In the genomic region with DNA sequence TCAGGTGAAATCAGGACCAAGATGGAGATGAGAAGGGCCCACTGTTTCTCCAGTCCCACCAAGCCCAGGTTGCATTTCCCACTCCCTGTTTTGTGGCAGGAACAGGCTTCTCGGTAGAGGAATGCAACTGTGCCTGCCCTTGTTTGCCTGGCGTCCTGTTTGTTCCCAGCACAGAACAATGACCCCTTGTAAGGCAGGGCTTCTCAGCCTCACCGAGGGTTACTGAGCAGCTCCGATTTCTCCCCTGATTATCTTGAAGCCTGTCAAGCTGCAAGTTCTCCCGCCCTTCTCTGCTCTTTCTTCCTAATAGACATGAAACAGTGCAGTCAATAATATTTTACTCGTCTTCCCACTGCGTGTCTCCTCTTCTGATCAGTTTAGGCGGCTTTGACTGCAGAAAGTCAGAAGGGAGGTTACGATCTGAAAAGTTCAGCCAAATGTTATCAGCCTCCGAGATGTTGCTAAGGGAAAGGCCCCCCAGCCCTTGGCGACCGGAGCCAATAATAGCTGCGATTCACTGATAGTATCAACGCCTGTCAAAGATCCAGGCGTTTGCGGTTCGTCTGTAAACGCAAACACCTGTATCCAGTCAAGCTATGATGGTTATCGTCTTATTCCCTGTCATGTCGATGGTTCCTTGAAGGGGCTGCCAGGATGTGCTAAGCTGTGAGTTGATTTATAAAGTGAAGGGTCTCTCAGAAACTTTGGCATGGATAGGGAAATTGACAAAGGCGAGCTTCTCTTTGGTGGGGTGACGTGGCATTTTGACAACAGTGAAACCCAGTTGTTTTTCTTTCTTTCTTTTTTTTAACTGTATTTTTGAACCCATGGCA, we compare ENCODE assay signal across 12 mouse cellular contexts.
DNase-seq lines count a peak whose midpoint lies in the region; ATAC-seq lines count a peak whose summit lies in the region.
"Had no signal": no experiment of that assay in that cellular context is flagged by ENCODE, and none has a peak within 500 bp of the region (broad histone marks: within the 10 kb centered on the region; RNA-seq: fewer than 3 reads in every experiment).

No protein-coding gene starts in this region.

- no peak overlapping the region for H3K4me3 ChIP-seq in hindbrain, embryonic 10.5 days
- H3K4me3 ChIP-seq in hindbrain, embryonic 13.5 days = no peak overlapping the region
- no peak overlapping the region for H3K4me3 ChIP-seq in midbrain, embryonic 10.5 days
- H3K4me3 ChIP-seq in midbrain, embryonic 16.5 days (ENCODE audit: low read depth, low read length) = no peak overlapping the region
- no peak overlapping the region for H3K4me3 ChIP-seq in stomach, embryonic 16.5 days (replicated peaks; ENCODE audit: low read length)
- H3K4me3 ChIP-seq: erythroblast, embryonic 14.5 days had no signal

- DNase-seq in hindbrain, embryonic 10.5 days (ENCODE audit: low spot score) = peak; percentile 34
- DNase-seq in midbrain, embryonic 10.5 days (ENCODE audit: low spot score) = no peak
- peak; percentile 42 for DNase-seq in kidney, postnatal 10 days
- no peak for DNase-seq in left cerebral cortex, postnatal 14 days (ENCODE audit: low spot score in 2 of 2)
- DNase-seq: adrenal gland, postnatal 25 days; cerebellum, adult 11 months had no signal

- peak overlapping the region; percentile 50; the same call in 1 of the 2 replicates for H3K27ac ChIP-seq in hindbrain, embryonic 10.5 days
- H3K27ac ChIP-seq in hindbrain, embryonic 13.5 days = no peak overlapping the region
- H3K27ac ChIP-seq in midbrain, embryonic 10.5 days (replicated peaks) = peak overlapping the region; percentile 23; the same call in 1 of the 2 replicates
- no peak overlapping the region for H3K27ac ChIP-seq in midbrain, embryonic 16.5 days (ENCODE audit: low read length)
- no peak overlapping the region for H3K27ac ChIP-seq in stomach, embryonic 16.5 days (ENCODE audit: low read length)

- intact Hi-C loops in left cerebral cortex, postnatal 14 days (cut with DNase I) = no loop called here

- ATAC-seq in hindbrain, embryonic 13.5 days (ENCODE audit: low FRiP score) = no peak
- ATAC-seq in midbrain, embryonic 16.5 days = no peak
- ATAC-seq in stomach, embryonic 16.5 days (ENCODE audit: insufficient read depth, low FRiP score) = peak; percentile 15; the same call in 1 of the 2 replicates
- no peak for ATAC-seq in megakaryocyte, adult 5-6 weeks (ENCODE audit: poor library complexity, severe bottlenecking)

- whole genome bisulfite sequencing in hindbrain, embryonic 10.5 days = 62% methylated on average over 22 of the region's 22 CpGs
- WGBS in hindbrain, embryonic 13.5 days = 60% methylated on average over 22 of the region's 22 CpGs
- WGBS in midbrain, embryonic 10.5 days = 74% methylated on average over 22 of the region's 22 CpGs
- WGBS in midbrain, embryonic 16.5 days = 59% methylated on average over 22 of the region's 22 CpGs
- WGBS in stomach, embryonic 16.5 days = 15% methylated on average over 22 of the region's 22 CpGs

- no peak overlapping the region for H3K9ac ChIP-seq in hindbrain, embryonic 13.5 days
- no peak overlapping the region for H3K9ac ChIP-seq in midbrain, embryonic 16.5 days (ENCODE audit: low read depth, low read length)
- no peak overlapping the region for H3K9ac ChIP-seq in stomach, embryonic 16.5 days (ENCODE audit: low read length)

- H3K9me3 ChIP-seq in hindbrain, embryonic 10.5 days = no peaks in the 10 kb centered on the region
- no peaks in the 10 kb centered on the region for H3K9me3 ChIP-seq in hindbrain, embryonic 13.5 days
- H3K9me3 ChIP-seq in midbrain, embryonic 10.5 days (replicated peaks) = no peaks in the 10 kb centered on the region
- no peaks in the 10 kb centered on the region for H3K9me3 ChIP-seq in midbrain, embryonic 16.5 days (replicated peaks; ENCODE audit: control insufficient read depth, low read length, poor library complexity, severe bottlenecking)
- H3K9me3 ChIP-seq in stomach, embryonic 16.5 days (replicated peaks; ENCODE audit: control insufficient read depth, low read length) = no peaks in the 10 kb centered on the region

- H3K36me3 ChIP-seq in hindbrain, embryonic 10.5 days = no peaks in the 10 kb centered on the region
- H3K36me3 ChIP-seq in hindbrain, embryonic 13.5 days = no peaks in the 10 kb centered on the region
- no peaks in the 10 kb centered on the region for H3K36me3 ChIP-seq in midbrain, embryonic 10.5 days
- H3K36me3 ChIP-seq in midbrain, embryonic 16.5 days (ENCODE audit: control insufficient read depth, insufficient read depth, low read length) = no peaks in the 10 kb centered on the region
- no peaks in the 10 kb centered on the region for H3K36me3 ChIP-seq in stomach, embryonic 16.5 days (ENCODE audit: control insufficient read depth, insufficient read depth, low read length)

- H3K4me2 ChIP-seq in hindbrain, embryonic 13.5 days = no peak overlapping the region
- no peak overlapping the region for H3K4me2 ChIP-seq in midbrain, embryonic 16.5 days (ENCODE audit: low read length)
- peak overlapping the region; percentile 29; the same call in 1 of the 2 replicates for H3K4me2 ChIP-seq in stomach, embryonic 16.5 days (ENCODE audit: low read depth, low read length)

- no peaks in the 10 kb centered on the region for H3K27me3 ChIP-seq in hindbrain, embryonic 10.5 days (ENCODE audit: insufficient read depth, poor library complexity, severe bottlenecking)
- H3K27me3 ChIP-seq in hindbrain, embryonic 13.5 days = no peaks in the 10 kb centered on the region
- H3K27me3 ChIP-seq in midbrain, embryonic 10.5 days (ENCODE audit: low read depth, poor library complexity, severe bottlenecking) = no peaks in the 10 kb centered on the region
- H3K27me3 ChIP-seq in midbrain, embryonic 16.5 days (ENCODE audit: control insufficient read depth, insufficient read depth, low read depth, low read length) = no peaks in the 10 kb centered on the region
- H3K27me3 ChIP-seq in stomach, embryonic 16.5 days (ENCODE audit: control insufficient read depth, insufficient read depth, low read length) = no peaks in the 10 kb centered on the region
- H3K27me3 ChIP-seq: CH12.LX had no signal

- H3K4me1 ChIP-seq in hindbrain, embryonic 10.5 days (replicated peaks) = peaks cover 14% of the 10 kb centered on the region; the same call in 1 of the 2 replicates
- H3K4me1 ChIP-seq in hindbrain, embryonic 13.5 days (replicated peaks) = peaks cover 6% of the 10 kb centered on the region; the same call in 1 of the 2 replicates
- peaks cover 7% of the 10 kb centered on the region for H3K4me1 ChIP-seq in midbrain, embryonic 10.5 days
- no peaks in the 10 kb centered on the region for H3K4me1 ChIP-seq in midbrain, embryonic 16.5 days (ENCODE audit: control insufficient read depth, insufficient read depth, low read length)
- peaks cover 10% of the 10 kb centered on the region; the same call in 1 of the 2 replicates for H3K4me1 ChIP-seq in stomach, embryonic 16.5 days (ENCODE audit: control insufficient read depth, insufficient read depth, low read length)

Comparison
In these comparisons a context has a peak if more than half of its experiments do, and no peak if none do; other contexts are left out.
1. H3K27ac ChIP-seq: peak in hindbrain, embryonic 10.5 days (single experiment) and midbrain, embryonic 10.5 days (single experiment); none in hindbrain, embryonic 13.5 days (single experiment), midbrain, embryonic 16.5 days (single experiment) and stomach, embryonic 16.5 days (single experiment).
2. DNase-seq: peak in hindbrain, embryonic 10.5 days (single experiment) and kidney, postnatal 10 days (single experiment); none in midbrain, embryonic 10.5 days (single experiment) and left cerebral cortex, postnatal 14 days (0 of 2).